Mouse (Mus musculus) limb, embryonic 13.5 days (tissue): ENCODE measurements around the gene Exoc3l4. TPM values are rescaled to one million over a fixed set of nuclear protein-coding genes. Genes with fewer than 3 reads are reported as not detected.

Source experiments
- ATAC-seq: fragments of 200-750 bp; cut with Nextera tagmentation; 2 replicates; pipeline ENCODE4 v1.8.0; 2017; ENCODE audit warnings: low read depth, moderate number of reproducible peaks, moderate TSS enrichment; ENCODE audit not compliant: low FRiP score
- H3K27ac ChIP-seq: fragments of 300-500 bp; sonication (generic); 2 replicates; pipeline ENCODE4 v1.5.1; 2015; ENCODE audit warnings: inconsistent platforms, mild to moderate bottlenecking, moderate library complexity
- H3K27me3 ChIP-seq: fragments of 300-500 bp; sonication (generic); 2 replicates; pipeline ENCODE4 v1.6.1; 2015; ENCODE audit warnings: mild to moderate bottlenecking, inconsistent platforms
- H3K36me3 ChIP-seq: fragments of 300-500 bp; sonication (generic); 2 replicates; pipeline ENCODE4 v1.6.1; 2015; ENCODE audit warnings: inconsistent platforms, mild to moderate bottlenecking, moderate library complexity
- H3K4me1 ChIP-seq: fragments of 300-500 bp; sonication (generic); 2 replicates; pipeline ENCODE4 v1.6.1; 2015; ENCODE audit warnings: inconsistent platforms
- H3K4me2 ChIP-seq: fragments of 300-500 bp; sonication (generic); replicated peaks from 2 replicates; pipeline ENCODE4 v1.6.1; 2015; ENCODE audit warnings: inconsistent platforms, mild to moderate bottlenecking, moderate library complexity
- H3K4me3 ChIP-seq: fragments of 300-500 bp; sonication (generic); 2 replicates; pipeline ENCODE4 v1.5.1; 2015; ENCODE audit warnings: moderate library complexity, mild to moderate bottlenecking, inconsistent platforms
- H3K9ac ChIP-seq: fragments of 300-500 bp; sonication (generic); 2 replicates; pipeline ENCODE4 v1.6.1; 2015; ENCODE audit warnings: mild to moderate bottlenecking, inconsistent platforms
- H3K9me3 ChIP-seq: fragments of 300-500 bp; sonication (generic); 2 replicates; pipeline ENCODE4 v1.6.1; 2016; ENCODE audit warnings: inconsistent platforms
- WGBS: fragments of 180-500 bp; shearing (Covaris S2); methylation state at CpG from one replicate; pipeline ENCODE4 v1.1.7; 2015; 5-methylcytosine and 5-hydroxymethylcytosine counted together
- polyA plus RNA-seq: library from polyadenylated mRNA; unstranded; fragments of >200 nt; fragmentation: Nextera tagmentation; extraction: Ambion mirVana; gene quantifications from 2 replicates; pipeline ENCODE4 v1.2.1, GENCODE M21; 2015

Gene Exoc3l4
- polyA plus RNA-seq, 1 experiment from 2014 or later: 6.9 TPM

GRCm38 (mm10) chr12:111447898-111448760, 31.3 kb downstream of the Exoc3l4 start:
- Histone ChIP-seq H3K9me3 (no peaks in the 10 kb centered on the region), H3K4me3 (no peak overlapping the region; the same call in 1 of the 2 replicates), H3K4me2 (no peak overlapping the region), H3K27me3 (peaks cover 100% of the 10 kb centered on the region), H3K36me3 (no peaks in the 10 kb centered on the region), H3K27ac (no peak overlapping the region), H3K9ac (no peak overlapping the region), H3K4me1 (peaks cover 51% of the 10 kb centered on the region)
- WGBS: 15% methylated on average over 22 of the region's 22 CpGs
- ATAC-seq: no peak

GRCm38 (mm10) chr12:111448931-111449705, 32.3 kb downstream of the Exoc3l4 start:
- Histone ChIP-seq H3K4me1 (peaks cover 56% of the 10 kb centered on the region), H3K9me3 (no peaks in the 10 kb centered on the region), H3K9ac (no peak overlapping the region), H3K4me2 (peak overlapping the region; percentile 3; the same call in 1 of the 2 replicates), H3K27ac (no peak overlapping the region), H3K27me3 (peaks cover 99% of the 10 kb centered on the region), H3K4me3 (no peak overlapping the region), H3K36me3 (no peaks in the 10 kb centered on the region)
- ATAC-seq: no peak
- WGBS: 14% methylated on average over 13 of the region's 14 CpGs

GRCm38 (mm10) chr12:111450359-111450758, 33.5 kb downstream of the Exoc3l4 start:
- no peak overlapping the region for H3K4me2 ChIP-seq
- H3K4me1 ChIP-seq: peaks cover 66% of the 10 kb centered on the region

DNA sequence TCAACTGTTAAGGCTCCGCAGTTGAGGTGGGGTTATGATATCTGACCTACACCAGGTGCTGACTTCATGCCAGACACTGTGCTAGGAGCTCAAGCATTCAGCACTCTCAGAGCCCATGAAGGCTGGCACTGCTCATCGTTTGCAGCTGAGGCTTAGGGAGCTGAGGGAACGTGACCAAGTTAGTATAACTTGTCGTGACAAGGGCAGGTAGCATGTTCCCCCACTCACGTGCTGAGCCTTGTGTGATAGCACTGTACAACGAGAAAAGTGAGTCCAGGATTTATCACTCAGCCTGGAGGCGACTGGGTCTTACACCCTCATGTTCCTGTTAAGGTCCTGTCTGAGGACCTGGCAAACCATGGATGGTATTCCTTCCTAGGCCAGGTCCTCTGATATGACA, 34.7 kb downstream of the Exoc3l4 start:
- Histone ChIP-seq H3K9ac (no peak overlapping the region), H3K4me2 (no peak overlapping the region), H3K4me3 (no peak overlapping the region), H3K27me3 (peaks cover 97% of the 10 kb centered on the region), H3K9me3 (no peaks in the 10 kb centered on the region), H3K4me1 (peaks cover 61% of the 10 kb centered on the region), H3K36me3 (no peaks in the 10 kb centered on the region), H3K27ac (no peak overlapping the region)
- 78% methylated on average over 7 of the region's 7 CpGs for WGBS
- ATAC-seq: no peak

More at GRCm38 (mm10) chr12:111450359-111450758, 33.5 kb downstream of the Exoc3l4 start:
- no peak overlapping the region for H3K4me3 ChIP-seq
- H3K27ac ChIP-seq: no peak overlapping the region
- ATAC-seq: no peak
- no peaks in the 10 kb centered on the region for H3K9me3 ChIP-seq
- H3K36me3 ChIP-seq: no peaks in the 10 kb centered on the region
- H3K27me3 ChIP-seq: peaks cover 98% of the 10 kb centered on the region
- WGBS: 37% methylated on average over 6 of the region's 6 CpGs
- H3K9ac ChIP-seq: no peak overlapping the region

- ATAC-seq: no peak
- WGBS: 12% methylated on average over 4 of the region's 4 CpGs
- H3K4me3 ChIP-seq: no peak overlapping the region
- H3K27ac ChIP-seq: no peak overlapping the region
- no peak overlapping the region for H3K4me2 ChIP-seq
- H3K36me3 ChIP-seq: no peaks in the 10 kb centered on the region
- H3K9me3 ChIP-seq: no peaks in the 10 kb centered on the region
- H3K27me3 ChIP-seq: peaks cover 97% of the 10 kb centered on the region
- no peak overlapping the region for H3K9ac ChIP-seq
- H3K4me1 ChIP-seq: peaks cover 46% of the 10 kb centered on the region
Observed at GRCm38 (mm10) chr12:111454021-111454420, 37.2 kb downstream of the Exoc3l4 start.

DNA sequence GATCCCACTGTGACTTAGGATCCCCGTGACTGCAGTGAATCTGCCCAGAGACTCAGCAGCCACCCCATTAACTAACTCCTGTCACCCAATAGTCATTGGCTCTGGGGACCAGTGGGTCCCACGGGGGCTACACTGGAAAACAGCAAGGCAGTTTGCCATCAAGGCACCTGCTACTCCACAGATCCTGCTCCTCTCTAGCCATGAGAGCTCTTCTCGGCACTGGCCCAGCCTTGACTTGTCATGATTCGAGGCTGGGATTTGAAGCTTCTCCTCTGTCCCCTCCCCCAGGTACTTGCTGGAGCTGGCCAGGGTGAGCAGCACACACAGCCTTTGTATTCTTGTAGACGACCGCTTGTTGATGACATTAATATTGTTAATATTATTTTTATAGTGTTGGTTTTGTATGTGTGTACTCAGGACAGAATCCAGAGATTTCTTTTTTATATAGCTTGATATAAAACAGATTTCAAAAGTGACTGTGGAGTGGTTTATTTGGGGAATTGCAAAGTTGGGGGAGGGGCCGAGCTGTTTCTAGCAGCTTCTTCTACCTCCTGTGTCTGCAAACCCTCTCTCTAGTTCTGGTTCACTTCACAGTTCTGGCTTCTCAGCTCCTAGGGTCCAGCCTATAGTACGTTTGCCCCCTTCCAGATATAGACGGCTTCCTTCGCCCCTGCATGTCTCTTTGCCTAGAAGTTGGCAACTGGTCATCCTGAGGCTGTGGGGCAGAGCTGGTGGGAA, 37.9 kb downstream of the Exoc3l4 start:
- H3K4me1 ChIP-seq: peaks cover 39% of the 10 kb centered on the region
- 53% methylated on average over 10 of the region's 10 CpGs for WGBS
- no peak overlapping the region for H3K4me2 ChIP-seq
- ATAC-seq: no peak
- no peak overlapping the region for H3K27ac ChIP-seq
- H3K36me3 ChIP-seq: no peaks in the 10 kb centered on the region
- H3K9ac ChIP-seq: no peak overlapping the region
- H3K4me3 ChIP-seq: no peak overlapping the region
- H3K9me3 ChIP-seq: no peaks in the 10 kb centered on the region
- H3K27me3 ChIP-seq: peaks cover 97% of the 10 kb centered on the region

- peaks cover 97% of the 10 kb centered on the region for H3K27me3 ChIP-seq
- WGBS: 64% methylated on average over 12 of the region's 12 CpGs
Observed at GRCm38 (mm10) chr12:111455311-111455846, 38.6 kb downstream of the Exoc3l4 start.

GRCm38 (mm10) chr12:111455860-111456259, 39.0 kb downstream of the Exoc3l4 start:
- Histone ChIP-seq H3K4me3 (no peak overlapping the region), H3K9me3 (no peaks in the 10 kb centered on the region), H3K4me1 (peaks cover 27% of the 10 kb centered on the region), H3K27me3 (peaks cover 96% of the 10 kb centered on the region), H3K4me2 (no peak overlapping the region), H3K27ac (no peak overlapping the region), H3K36me3 (no peaks in the 10 kb centered on the region), H3K9ac (no peak overlapping the region)
- 67% methylated on average over 8 of the region's 8 CpGs for WGBS
- no peak for ATAC-seq

More at GRCm38 (mm10) chr12:111455311-111455846, 38.6 kb downstream of the Exoc3l4 start:
- Histone ChIP-seq H3K9me3 (no peaks in the 10 kb centered on the region), H3K4me1 (peaks cover 32% of the 10 kb centered on the region), H3K4me2 (no peak overlapping the region), H3K27ac (no peak overlapping the region), H3K9ac (no peak overlapping the region), H3K36me3 (no peaks in the 10 kb centered on the region), H3K4me3 (no peak overlapping the region)
- no peak for ATAC-seq

DNA sequence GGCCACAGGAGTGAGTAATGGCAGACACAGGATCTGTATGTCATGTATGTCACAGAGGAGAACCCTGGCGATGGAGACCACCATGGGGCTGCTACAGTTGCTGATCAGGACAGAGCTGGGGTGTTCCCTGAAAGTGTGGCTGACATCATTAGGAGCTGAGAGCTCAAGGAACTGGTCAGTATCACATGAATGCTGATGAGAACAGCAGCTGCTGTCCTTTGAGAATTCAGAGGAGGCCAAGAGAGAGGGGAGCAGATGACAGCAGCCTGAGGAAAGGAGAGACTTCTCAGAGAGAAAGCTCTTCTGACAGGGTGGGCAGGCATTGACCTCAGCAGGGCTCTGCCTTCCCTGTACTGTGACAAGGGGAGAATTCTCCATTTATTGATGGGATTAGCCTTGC, 40.9 kb downstream of the Exoc3l4 start:
- Histone ChIP-seq H3K4me2 (no peak overlapping the region), H3K36me3 (no peaks in the 10 kb centered on the region), H3K27me3 (peaks cover 85% of the 10 kb centered on the region), H3K4me1 (peaks cover 26% of the 10 kb centered on the region), H3K4me3 (no peak overlapping the region), H3K27ac (no peak overlapping the region), H3K9ac (no peak overlapping the region), H3K9me3 (no peaks in the 10 kb centered on the region)
- WGBS: 71% methylated on average over 1 of the region's 1 CpGs
- ATAC-seq: no peak

- H3K4me2 ChIP-seq: no peak overlapping the region
- WGBS: 75% methylated on average over 7 of the region's 7 CpGs
- no peak for ATAC-seq
- H3K9ac ChIP-seq: no peak overlapping the region
- no peaks in the 10 kb centered on the region for H3K4me1 ChIP-seq
- no peaks in the 10 kb centered on the region for H3K9me3 ChIP-seq
- H3K27ac ChIP-seq: no peak overlapping the region
- peaks cover 41% of the 10 kb centered on the region for H3K27me3 ChIP-seq
- H3K36me3 ChIP-seq: no peaks in the 10 kb centered on the region
- no peak overlapping the region for H3K4me3 ChIP-seq
Observed at GRCm38 (mm10) chr12:111463570-111463969, 46.8 kb downstream of the Exoc3l4 start.

DNA sequence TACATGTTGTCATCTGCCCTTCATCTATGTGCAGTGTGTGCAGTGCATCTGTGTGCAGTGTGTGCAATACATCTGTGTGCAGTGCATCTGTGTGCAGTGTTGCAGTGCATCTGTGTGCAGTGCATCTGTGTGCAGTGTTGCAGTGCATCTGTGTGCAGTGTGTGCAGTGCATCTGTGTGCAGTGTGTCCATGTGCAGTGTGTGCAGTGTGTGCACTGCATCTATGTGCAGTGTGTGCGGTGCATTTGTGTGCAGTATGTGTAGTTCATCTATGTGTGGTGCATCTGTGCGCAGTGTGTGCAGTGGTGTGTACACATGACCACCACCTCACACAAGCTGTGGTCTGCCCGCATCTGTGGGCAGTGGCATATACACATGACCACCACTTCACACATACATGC, 49.6 kb downstream of the Exoc3l4 start:
- Histone ChIP-seq H3K27me3 (peaks cover 24% of the 10 kb centered on the region), H3K4me1 (peaks cover 2% of the 10 kb centered on the region; the same call in 1 of the 2 replicates), H3K9me3 (no peaks in the 10 kb centered on the region), H3K4me3 (no peak overlapping the region), H3K27ac (no peak overlapping the region), H3K9ac (no peak overlapping the region), H3K36me3 (no peaks in the 10 kb centered on the region), H3K4me2 (no peak overlapping the region)
- no peak for ATAC-seq
- 96% methylated on average over 3 of the region's 3 CpGs for WGBS
